Mouse (Mus musculus): ENCODE measurements at regions not wholly inside any gene's neighbourhood (a gene's known extent, or its start where the extent isn't known, plus 50 kb on each side); places are given as distances from the start of the nearest gene placed in this dataset.
A peak's percentile ranks its signal among the peaks of the same experiment; 100 is the strongest.

DNA sequence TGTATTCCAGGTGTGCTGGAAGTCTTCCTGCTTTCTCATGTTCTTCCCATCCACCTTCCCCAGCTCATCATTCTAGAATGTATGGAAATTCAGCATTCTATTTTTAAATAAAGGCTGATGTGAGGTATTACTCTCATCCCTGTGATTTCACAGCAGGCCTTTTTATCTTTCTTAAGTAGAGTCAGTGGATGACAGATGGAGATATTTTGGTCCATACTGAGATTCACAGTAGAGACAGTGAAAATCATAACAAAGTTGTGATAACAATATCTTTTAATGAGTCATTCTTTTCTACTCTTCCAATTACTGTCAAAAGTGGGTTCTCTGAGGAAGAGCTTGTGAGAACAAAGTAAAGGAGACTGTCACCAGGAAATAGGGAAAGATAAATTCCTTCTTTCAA is 132.4 kb downstream of the AI429214 start:
- 0 out of 2 replicates have a peak, but pooled peaks cover 3% of the 10 kb centered on the region for H3K9me3 ChIP-seq (ENCODE audit: control insufficient read depth, low read length)
- H3K27me3 ChIP-seq (ENCODE audit: control insufficient read depth, insufficient read depth, low read length), result no peaks in the 10 kb centered on the region
- no peak overlapping the region for H3K9ac ChIP-seq (ENCODE audit: low read depth, low read length, severe bottlenecking)
- no peak for DNase-seq (ENCODE audit: low spot score)
- no peak overlapping the region for H3K27ac ChIP-seq (replicated peaks; ENCODE audit: low read depth, low read length)
- no peak for TF ChIP-seq POLR2A (IDR thresholded peaks at IDR 0.05; ENCODE audit: borderline replicate concordance, extremely low read depth, insufficient read depth, insufficient read length)
- ATAC-seq (ENCODE audit: low FRiP score, low read depth), result no peak
- peaks cover 3% of the 10 kb centered on the region; the same call in 1 of the 2 replicates for H3K4me1 ChIP-seq (ENCODE audit: control insufficient read depth, insufficient read depth, low read length)
- no peaks in the 10 kb centered on the region for H3K36me3 ChIP-seq (ENCODE audit: control insufficient read depth, insufficient read depth, low read length)
- H3K4me2 ChIP-seq (replicated peaks; ENCODE audit: low read depth, low read length, severe bottlenecking), result no peak overlapping the region
- H3K4me3 ChIP-seq (replicated peaks; ENCODE audit: low read length), result no peak overlapping the region

DNA sequence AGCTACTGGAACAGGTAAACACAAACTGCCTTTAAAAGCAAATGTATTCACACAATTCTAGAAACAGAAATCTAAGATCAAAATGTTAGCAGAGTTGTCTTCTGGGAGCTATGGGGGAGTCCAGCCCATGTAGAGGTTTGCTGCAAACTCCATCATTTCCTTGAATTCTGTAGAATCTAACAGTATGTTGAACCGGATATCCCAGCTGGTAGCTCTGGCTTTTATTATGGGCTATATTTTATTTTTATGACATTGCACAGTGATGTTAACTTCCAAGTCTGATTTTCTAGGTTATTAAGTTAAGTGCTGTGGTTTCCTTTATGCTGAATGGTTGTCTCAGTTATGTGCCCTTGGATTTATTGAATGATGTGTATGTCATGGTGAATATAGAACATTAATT is 136.3 kb downstream of the AI429214 start:
- DNase-seq (ENCODE audit: low spot score) (no peak), ATAC-seq (ENCODE audit: low FRiP score, low read depth) (peak; percentile 44; the same call in 1 of the 2 replicates)
- no peak overlapping the region for H3K27ac ChIP-seq (replicated peaks; ENCODE audit: low read depth, low read length)
- H3K9me3 ChIP-seq (ENCODE audit: control insufficient read depth, low read length), result no peaks in the 10 kb centered on the region
- H3K4me3 ChIP-seq (replicated peaks; ENCODE audit: low read length), result no peak overlapping the region
- WGBS, result 22% methylated on average over 1 of the region's 1 CpGs
- no peaks in the 10 kb centered on the region for H3K36me3 ChIP-seq (ENCODE audit: control insufficient read depth, insufficient read depth, low read length)
- no peaks in the 10 kb centered on the region for H3K27me3 ChIP-seq (ENCODE audit: control insufficient read depth, insufficient read depth, low read length)
- H3K4me2 ChIP-seq (replicated peaks; ENCODE audit: low read depth, low read length, severe bottlenecking), result no peak overlapping the region
- TF ChIP-seq POLR2A (IDR thresholded peaks at IDR 0.05; ENCODE audit: borderline replicate concordance, extremely low read depth, insufficient read depth, insufficient read length), result no peak
- H3K9ac ChIP-seq (ENCODE audit: low read depth, low read length, severe bottlenecking), result no peak overlapping the region
- H3K4me1 ChIP-seq (ENCODE audit: control insufficient read depth, insufficient read depth, low read length), result peaks cover 3% of the 10 kb centered on the region; the same call in 1 of the 2 replicates

GRCm38 (mm10) chr8:37131988-37132387 is 138.6 kb downstream of the AI429214 start:
- Histone ChIP-seq H3K4me2 (replicated peaks; ENCODE audit: low read depth, low read length, severe bottlenecking) (no peak overlapping the region), H3K36me3 (ENCODE audit: control insufficient read depth, insufficient read depth, low read length) (no peaks in the 10 kb centered on the region), H3K27me3 (ENCODE audit: control insufficient read depth, insufficient read depth, low read length) (no peaks in the 10 kb centered on the region), H3K4me3 (replicated peaks; ENCODE audit: low read length) (no peak overlapping the region), H3K4me1 (ENCODE audit: control insufficient read depth, insufficient read depth, low read length) (peaks cover 3% of the 10 kb centered on the region; the same call in 1 of the 2 replicates), H3K27ac (replicated peaks; ENCODE audit: low read depth, low read length) (no peak overlapping the region), H3K9ac (ENCODE audit: low read depth, low read length, severe bottlenecking) (no peak overlapping the region), H3K9me3 (ENCODE audit: control insufficient read depth, low read length) (no peaks in the 10 kb centered on the region)
- DNase-seq (ENCODE audit: low spot score) (peak; percentile 87), ATAC-seq (ENCODE audit: low FRiP score, low read depth) (no peak)
- no peak for TF ChIP-seq POLR2A (IDR thresholded peaks at IDR 0.05; ENCODE audit: borderline replicate concordance, extremely low read depth, insufficient read depth, insufficient read length)
- WGBS, result 8% methylated on average over 4 of the region's 4 CpGs

DNA sequence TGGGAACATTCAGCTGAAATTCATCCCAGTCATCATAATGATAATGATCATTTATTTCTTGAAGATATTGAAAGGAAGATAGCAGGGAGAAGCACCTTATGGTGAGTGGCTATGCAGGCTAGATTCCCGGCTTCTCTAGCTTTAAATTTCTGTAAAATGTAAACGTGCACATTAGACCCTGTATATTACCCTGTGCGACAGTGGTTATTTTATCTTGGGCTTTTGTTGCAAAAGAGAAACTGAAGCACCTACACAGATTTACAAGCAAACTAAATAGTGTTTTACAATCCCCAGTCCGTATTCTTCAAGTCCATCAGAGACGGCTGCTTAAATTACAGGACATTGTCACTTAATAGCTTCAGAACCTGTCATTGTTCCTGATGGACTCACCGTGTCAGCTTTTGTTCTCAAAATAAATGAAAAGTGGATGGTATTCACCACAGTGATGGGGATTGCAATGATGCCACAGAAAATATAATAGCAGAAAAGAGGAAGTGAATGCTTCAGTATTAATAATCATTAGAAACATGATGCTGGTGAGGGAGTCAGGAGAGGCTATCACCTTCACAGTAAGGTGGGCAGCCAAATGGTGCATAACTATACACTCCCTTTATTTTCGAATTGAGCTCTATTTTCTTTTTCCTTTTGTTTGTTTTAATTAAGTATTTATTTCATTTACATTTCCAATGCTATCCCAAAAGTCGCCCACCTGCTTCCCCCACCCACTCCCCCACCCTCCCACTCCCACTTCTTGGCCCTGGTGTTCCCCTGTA is 141.0 kb downstream of the AI429214 start:
- Histone ChIP-seq H3K9me3 (ENCODE audit: control insufficient read depth, low read length) (no peaks in the 10 kb centered on the region), H3K27ac (replicated peaks; ENCODE audit: low read depth, low read length) (no peak overlapping the region), H3K4me3 (replicated peaks; ENCODE audit: low read length) (no peak overlapping the region), H3K4me2 (replicated peaks; ENCODE audit: low read depth, low read length, severe bottlenecking) (no peak overlapping the region), H3K9ac (ENCODE audit: low read depth, low read length, severe bottlenecking) (no peak overlapping the region), H3K36me3 (ENCODE audit: control insufficient read depth, insufficient read depth, low read length) (no peaks in the 10 kb centered on the region), H3K4me1 (ENCODE audit: control insufficient read depth, insufficient read depth, low read length) (peaks cover 2% of the 10 kb centered on the region; the same call in 1 of the 2 replicates), H3K27me3 (ENCODE audit: control insufficient read depth, insufficient read depth, low read length) (no peaks in the 10 kb centered on the region)
- DNase-seq (ENCODE audit: low spot score) (no peak), ATAC-seq (ENCODE audit: low FRiP score, low read depth) (no peak)
- 70% methylated on average over 8 of the region's 8 CpGs for WGBS
- TF ChIP-seq POLR2A (IDR thresholded peaks at IDR 0.05; ENCODE audit: borderline replicate concordance, extremely low read depth, insufficient read depth, insufficient read length), result no peak

GRCm38 (mm10) chr8:37150286-37150685 is 156.9 kb downstream of the AI429214 start:
- H3K4me1 ChIP-seq (ENCODE audit: control insufficient read depth, insufficient read depth, low read length), result no peaks in the 10 kb centered on the region
- ATAC-seq (ENCODE audit: low FRiP score, low read depth), result no peak
- 64% methylated on average over 1 of the region's 1 CpGs for WGBS

More at GRCm38 (mm10) chr8:37150286-37150685, 156.9 kb downstream of the AI429214 start:
- Histone ChIP-seq H3K4me2 (replicated peaks; ENCODE audit: low read depth, low read length, severe bottlenecking) (no peak overlapping the region), H3K27me3 (ENCODE audit: control insufficient read depth, insufficient read depth, low read length) (no peaks in the 10 kb centered on the region), H3K27ac (replicated peaks; ENCODE audit: low read depth, low read length) (no peak overlapping the region), H3K9me3 (ENCODE audit: control insufficient read depth, low read length) (no peaks in the 10 kb centered on the region), H3K36me3 (ENCODE audit: control insufficient read depth, insufficient read depth, low read length) (no peaks in the 10 kb centered on the region), H3K9ac (ENCODE audit: low read depth, low read length, severe bottlenecking) (no peak overlapping the region), H3K4me3 (replicated peaks; ENCODE audit: low read length) (no peak overlapping the region)
- no peak for DNase-seq (ENCODE audit: low spot score)
- no peak for TF ChIP-seq POLR2A (IDR thresholded peaks at IDR 0.05; ENCODE audit: borderline replicate concordance, extremely low read depth, insufficient read depth, insufficient read length)

Measured in limb, embryonic 14.5 days (tissue).